Mouse (Mus musculus) kidney, postnatal 36 days (tissue): Measurements from ENCODE around the gene Ccdc124.
A peak's percentile ranks its signal among the peaks of the same experiment; 100 is the strongest.
"Not testable (repeated sequence)": the region's sequence is repeated elsewhere in the genome, so short reads cannot be mapped to it uniquely, and the experiment has no call there.

Source experiments
- DNase-seq, 2 experiments: peaks; one replicate each; pipeline ENCODE4 v3.0.0; 2021 to 2022; ENCODE audit warnings: mixed read lengths in 2 of 2

Gene Ccdc124

DNA sequence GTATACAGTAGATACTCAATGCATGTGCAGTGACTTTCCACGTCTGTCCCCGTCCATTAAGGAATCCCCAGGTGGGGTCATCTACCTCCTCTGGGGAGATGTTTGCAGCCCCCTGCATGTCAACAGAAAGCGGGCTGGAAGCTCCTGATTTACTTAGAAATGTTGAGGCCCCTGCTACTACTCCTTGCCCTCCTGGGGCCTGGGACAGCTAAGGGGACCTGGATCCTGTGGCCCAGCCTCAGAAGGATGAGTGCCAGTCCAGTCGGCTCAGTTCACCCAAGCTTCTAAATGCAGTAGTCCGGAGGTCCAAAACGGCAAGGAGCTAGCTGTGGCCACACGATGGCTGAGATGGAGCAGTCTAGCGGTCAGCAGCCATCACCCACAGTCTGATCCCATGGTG, 29.8 kb downstream of the Ccdc124 start:
- no peak for DNase-seq

DNA sequence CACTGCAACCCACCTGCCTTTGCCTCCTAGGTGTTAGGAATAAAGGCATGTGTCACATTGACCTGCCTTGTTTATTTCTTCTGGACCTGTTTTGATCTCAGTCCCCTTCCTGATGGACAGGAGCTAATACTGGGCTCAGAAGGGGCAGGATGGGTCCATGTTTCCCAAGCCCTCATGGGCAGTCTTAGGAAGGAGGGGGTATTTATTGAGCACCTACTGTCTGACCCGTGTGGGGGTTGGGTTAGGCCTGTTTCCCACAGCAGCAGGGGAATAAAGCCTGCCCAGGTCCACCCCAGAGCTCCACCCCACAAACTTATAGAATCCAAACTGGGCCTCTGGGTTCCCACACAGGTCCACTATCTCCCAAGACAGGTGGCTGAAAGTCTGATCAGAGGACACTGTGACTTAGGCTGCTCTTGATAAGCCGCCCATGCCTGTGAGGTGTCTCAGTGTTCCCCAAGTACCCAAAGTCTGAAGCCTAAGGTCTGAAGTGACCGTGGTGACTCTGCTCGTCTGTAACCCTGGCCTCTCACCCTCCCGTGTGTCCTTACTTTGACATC, 30.4 kb downstream of the Ccdc124 start:
- DNase-seq: no peak

DNA sequence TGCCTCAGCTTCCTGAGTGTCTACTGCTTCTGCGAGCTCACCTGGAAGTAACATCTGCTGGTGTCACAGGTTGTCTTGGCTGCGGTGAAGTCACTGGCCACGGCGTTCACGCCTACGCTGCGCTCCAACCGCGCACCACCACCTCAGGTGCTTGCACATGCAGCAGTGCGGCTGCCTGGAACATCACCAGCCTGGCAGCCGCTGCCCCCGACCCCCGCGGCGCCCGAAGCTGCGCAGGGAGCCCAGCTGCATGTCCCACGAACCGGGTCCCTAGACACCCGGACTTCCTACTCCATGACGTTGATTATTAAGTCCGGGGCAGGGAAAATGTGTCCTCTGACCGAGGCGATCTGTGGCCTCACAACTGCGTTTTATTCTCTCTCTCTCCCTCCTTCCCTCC, 31.3 kb downstream of the Ccdc124 start:
- no peak for DNase-seq

DNA sequence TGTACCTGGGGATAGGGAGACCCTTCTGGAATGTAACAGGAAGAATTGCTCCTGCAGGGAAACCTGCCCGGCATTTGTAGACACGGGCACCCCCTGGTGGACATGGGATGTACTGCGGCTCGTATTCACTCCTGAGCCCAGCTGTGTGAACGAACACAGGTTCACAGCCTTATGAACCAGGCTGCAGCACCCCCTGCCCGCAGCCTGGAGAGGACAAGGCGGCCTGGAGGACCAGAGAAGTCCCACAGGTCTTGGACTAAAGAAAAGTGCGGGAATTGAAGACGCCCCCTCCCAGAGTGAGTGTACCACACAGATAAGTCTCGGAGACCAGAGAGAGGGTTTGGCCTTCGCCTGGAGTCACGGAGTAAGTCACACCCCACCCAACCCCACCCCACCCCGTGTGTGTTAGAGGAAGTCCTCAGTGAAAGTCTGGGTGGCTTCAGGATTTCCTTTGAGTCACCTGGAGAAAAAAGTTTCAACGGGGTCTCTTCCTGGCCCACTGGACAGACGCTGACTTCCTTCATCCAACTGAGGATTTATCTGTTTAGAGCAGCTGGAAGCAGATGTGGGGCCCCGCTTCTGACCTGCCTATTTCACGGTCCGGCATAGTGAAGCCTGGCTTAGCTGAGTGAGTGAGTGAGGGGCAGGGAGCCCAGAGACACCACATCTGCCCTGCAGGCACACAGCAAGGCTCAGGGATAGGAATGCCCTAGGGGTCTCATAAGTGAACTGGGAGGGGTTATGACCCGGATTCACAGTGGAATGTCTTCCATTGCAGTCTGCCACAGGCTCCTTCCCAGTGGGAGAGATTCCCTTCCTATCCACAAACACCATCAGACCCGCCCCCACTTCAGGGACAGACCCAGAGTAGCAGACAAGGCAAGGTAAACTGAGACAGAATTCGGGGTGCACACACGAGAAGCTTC, 32.3 kb downstream of the Ccdc124 start:
- DNase-seq: peak; percentile 90 to 97

DNA sequence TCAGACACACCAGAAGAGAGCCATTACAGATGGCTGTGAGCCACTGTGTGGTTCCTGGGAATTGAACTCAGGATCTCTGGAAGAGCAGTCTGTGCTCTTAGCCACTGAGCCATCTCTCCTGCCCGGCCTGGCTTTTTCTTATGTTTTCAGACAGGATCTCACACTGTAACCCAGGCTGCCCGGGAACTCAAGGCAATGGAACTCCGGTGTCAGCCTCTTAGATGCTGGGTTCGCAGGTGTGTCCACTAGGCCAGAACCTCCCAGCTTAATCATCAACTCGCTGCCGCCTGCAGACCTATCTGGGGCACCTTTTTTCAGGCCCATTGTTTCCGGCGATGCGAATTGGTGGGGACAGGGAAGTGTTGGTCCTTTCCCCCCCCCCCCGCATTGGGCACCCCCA, 33.1 kb downstream of the Ccdc124 start:
- peak; percentile 83 for DNase-seq

DNA sequence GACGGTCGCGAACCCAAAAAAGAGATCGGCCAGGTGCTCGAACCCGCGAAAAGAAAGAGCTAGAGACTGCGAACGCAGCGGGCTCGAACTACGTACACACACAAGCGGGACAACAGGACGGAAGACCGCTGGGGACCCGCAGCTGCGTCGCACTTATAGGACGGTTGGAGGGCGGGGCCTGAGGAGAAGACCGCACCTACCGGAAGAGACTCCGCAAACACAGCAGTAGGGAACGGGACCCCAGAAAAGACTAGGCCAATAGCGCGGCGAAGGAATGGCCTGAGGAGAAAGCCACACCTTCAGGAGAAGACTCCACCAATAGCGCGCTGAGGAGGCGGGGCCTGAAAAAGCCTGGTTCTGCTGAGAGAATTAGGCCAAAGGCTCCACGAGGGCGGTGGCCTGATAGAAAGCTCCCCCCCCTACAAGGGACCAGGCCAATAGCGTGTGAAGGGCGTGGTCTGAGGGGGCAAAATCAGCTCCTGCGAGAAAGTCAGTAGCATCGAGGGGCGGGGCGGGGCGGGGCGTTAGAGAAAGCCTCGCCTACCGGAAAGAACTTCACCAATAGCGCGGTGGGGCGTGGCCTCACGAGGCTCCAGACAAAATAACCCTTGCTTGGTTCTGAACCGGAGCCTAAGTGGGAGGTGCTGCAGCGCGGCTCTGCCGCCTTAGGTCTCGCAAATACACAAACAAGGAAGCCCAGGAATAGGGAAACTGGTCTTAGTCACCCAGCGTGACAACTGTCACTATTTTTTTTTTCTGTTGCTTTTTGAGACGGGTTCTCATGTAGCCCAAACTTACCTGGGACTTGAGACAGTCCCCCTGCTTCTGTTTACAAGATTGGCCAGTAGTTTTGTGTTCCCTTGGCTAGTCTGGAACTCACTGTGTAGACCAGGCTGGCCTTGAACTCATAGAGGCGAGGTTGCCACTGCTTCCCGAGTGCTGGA, 34.1 kb downstream of the Ccdc124 start, which contains the start of gene Arrdc2:
Gene Arrdc2, minus strand, starts transcription at position 313 of the 944 bp plus-strand sequence.
- peak; percentile 99 to 100 for DNase-seq

DNA sequence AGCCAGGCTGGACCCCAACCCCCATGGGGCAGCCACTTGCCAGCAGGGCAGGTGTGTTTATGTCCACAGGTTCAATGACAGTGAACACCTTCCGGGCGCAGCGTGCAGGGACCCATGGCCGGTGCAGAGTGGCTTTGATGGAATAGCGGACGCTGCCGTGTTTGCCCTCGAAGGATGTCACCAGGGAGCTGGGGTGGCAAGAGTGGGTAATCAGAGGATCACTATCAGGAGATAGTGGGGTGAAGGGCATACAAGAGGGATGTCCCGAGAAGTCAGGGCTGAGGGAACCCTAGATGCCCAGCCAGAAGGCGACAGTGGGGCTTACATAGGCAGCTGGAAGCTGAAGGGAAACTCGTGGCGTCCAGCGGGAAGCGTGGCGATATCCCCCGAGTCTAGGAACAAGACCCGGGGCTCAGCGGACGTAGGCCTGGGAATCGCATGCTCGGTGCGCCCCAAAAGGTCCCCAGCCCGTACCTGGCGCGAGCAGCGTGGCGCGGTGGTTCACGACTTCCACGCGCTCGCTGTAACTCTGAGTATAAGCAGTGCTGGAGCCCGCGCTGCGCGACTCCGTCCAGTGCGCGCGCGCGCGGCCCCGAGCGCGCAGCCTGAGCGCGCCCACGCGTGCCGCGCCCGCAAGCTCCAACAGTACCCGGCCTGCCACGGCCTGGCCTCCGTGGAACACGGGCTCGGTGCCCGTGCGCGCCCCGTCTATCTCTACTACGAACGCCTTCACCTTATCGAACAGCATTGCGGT, 34.9 kb downstream of the Ccdc124 start:
- peak in 1 of 2 experiments; percentile 40 for DNase-seq

DNA sequence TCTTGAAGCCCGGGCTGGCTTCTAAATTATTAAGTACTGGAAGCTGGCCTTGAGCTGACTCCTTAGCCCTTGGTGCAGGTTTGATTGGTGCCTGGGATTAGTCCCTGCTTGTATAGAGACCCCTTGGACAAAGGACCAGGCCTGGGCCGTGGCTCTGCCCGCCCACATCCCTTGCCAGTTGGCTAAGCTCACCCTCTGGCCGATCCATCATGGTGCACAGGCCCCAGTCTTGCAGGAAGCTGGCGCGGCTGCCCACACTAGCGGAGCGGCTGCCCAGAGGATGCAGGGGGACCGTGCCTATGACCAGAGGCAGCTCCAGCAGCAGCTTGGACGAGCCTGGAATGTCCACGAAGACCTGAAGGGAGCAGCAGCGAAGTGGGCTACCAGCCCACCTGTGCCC, 37.1 kb downstream of the Ccdc124 start:
- no peak for DNase-seq

DNA sequence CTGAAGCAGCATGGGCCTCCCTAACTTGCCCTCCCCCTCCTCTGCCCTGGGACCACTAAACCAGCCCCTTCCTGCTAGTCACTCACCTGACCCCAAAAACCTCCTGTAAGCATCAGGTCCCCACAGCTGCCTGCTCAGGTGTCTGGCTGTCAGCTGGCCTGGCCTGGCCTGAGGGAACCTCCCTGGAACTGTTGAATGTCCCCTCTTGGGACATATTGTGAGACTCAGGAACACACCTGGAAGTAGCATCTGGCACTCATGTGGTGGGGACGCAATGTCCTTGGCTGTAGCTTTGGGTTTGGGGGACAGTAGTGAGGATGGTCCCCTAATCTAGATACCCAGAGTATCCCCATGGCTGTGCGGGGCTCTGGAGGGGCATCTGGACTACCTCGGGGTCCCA, 39.7 kb downstream of the Ccdc124 start:
- DNase-seq: no peak

DNA sequence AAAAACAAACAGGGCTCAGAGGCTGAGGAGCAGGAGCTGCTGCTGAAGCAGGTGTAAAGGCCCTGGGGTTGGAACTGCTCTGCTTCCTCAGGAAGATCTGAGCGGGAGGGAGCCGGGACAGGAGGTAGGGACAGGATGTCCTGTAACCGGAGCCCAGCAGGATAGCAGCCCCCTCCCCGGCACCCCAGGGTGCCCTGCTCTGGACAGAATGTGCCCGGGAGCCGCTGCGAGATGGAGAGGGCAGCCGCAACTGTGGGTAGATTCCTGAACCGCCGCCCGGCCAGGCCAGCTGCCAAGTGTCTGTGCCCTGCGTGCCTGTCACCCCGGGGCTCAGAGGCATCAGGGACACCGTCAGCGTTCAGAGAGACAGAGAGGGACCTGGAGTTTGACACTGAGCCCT, 40.2 kb downstream of the Ccdc124 start:
- peak; percentile 78 to 86 for DNase-seq

DNA sequence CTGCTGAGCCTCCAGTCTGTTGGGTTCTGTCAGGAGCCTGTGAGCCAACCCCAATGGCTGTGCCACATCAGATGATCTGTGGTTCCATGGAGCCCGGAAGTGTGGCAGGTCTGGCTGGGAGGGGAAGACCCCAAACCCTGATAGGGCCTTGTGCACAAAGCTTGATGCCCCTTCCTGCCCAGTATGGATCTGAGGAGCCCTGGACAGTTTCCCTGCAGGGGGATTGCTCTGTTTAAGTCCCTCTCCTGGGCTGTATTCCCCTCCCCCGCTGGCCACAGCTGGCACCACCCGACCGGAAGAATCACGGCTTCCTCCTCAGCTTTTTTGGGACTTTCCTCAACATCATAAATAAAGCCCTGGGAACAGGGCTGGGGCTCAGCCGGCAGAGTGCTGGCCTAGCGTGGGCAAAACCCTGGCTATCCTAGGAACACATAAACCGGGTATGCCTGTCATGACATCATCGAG, 40.7 kb downstream of the Ccdc124 start:
- peak; percentile 53 to 69 for DNase-seq

DNA sequence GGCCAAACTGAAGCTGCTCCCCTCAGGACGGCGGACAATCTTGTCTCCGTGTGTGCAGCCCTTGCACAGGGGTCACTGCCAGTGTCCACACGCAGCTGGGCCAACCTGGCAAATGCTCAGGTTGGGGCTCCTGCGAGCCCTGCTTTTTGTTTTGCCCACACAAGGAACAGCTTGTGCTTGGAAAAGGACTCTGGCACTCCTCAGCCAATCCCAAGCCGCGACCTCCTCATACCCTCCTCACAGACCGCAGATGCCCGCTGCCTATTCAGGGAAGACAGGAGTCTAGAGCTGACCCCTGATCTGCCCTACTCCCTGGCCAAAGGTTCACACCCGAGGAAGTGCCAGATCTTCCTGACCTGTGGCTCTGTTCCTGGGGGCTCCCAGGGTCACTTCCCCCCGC, 41.4 kb downstream of the Ccdc124 start:
- peak; percentile 27 to 37 for DNase-seq

DNA sequence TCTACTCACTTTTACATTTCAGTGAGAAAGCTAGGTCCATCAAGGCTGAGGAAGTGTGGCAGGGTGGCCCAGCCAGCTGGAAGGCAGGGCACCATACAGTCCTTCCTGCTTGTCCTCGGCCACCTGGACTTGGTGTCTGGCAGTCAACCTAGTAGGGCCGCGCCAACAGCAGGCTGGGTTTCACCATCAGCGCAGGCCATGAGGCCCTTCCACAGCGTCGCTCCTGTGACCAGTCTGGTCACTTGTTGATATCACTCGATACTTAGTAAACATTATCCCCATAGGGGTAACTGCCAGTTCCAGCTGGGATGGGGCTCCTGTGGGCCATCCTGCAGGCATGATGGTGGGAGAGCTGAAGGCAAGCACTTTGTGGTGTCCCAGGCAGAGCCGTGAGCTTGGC, 42.2 kb downstream of the Ccdc124 start:
- DNase-seq: no peak

DNA sequence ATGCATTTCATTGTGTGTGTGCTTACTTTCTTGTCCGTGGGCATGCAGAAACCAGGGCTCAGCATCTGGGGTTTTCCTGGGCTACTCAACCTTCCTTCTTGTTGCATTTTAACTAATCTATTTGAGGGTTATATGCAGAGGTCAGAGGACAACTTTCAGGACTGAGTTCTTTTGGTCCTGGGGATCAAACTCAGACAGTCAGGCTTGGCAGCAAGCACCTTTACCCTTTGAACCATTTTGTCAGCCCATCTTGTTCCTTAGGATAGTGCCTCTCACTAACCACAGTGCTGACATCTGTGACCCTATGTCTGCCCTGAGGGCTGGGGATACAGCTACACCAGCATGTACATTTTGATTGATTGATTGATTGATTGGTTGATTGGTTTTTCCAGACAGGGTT, 45.9 kb downstream of the Ccdc124 start:
- no peak for DNase-seq

DNA sequence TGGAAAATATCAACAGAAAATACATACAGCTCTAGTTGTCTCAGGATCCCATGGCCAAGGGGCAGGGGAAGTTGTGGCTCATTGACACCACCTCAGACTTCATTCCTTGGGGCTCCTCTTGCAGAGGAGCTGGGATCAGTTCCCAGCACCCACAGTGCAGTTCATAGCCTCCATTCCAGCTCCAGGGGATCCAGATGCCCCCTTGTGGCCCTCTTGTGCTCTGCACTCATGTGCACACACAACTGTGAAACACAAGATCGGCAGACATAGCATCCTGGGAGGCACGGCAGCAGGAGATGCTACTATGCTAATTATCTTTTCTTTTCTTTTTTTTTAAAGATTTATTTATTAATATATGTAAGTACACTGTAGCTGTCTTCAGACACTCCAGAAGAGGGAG, 46.7 kb downstream of the Ccdc124 start:
- DNase-seq: no peak

DNA sequence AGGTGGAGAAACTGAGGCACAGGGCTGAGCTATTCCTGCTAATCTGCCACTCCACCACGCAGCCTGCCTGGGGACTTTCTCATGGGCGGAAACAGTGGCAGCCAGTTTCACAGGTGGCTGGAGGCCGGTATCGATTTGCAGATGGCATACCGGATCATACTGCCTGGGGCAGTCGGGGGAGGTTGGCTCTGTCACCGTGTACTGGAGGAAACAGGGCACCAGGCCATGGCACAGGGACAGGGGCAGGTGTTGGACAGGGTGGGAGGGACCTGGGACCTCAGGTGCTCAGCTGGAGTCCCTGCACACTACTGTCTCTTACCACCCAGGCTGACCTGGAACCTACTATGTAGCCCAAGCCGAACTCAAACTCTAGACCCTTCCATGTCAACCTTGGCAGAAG, 47.9 kb downstream of the Ccdc124 start:
- no peak for DNase-seq

DNA sequence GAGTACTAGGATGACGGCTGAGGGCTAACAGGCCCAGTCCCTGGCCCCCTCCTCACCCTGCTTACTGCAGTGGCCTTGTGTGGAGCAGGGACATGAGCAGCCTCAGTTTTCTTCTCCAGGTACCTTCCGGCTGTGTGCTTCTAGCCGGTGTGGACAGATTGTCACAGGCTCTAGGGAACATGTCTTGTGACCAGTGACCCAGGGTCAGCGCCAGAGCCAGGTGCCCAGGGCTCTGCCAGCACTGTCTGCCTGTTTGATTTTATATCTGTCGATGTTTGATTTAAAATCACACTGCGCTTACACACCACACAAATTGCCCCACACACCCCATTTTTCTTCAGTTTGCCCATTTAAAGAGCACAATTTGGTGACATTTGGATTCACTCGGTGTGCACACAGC, 49.9 kb downstream of the Ccdc124 start:
- DNase-seq: no peak

DNA sequence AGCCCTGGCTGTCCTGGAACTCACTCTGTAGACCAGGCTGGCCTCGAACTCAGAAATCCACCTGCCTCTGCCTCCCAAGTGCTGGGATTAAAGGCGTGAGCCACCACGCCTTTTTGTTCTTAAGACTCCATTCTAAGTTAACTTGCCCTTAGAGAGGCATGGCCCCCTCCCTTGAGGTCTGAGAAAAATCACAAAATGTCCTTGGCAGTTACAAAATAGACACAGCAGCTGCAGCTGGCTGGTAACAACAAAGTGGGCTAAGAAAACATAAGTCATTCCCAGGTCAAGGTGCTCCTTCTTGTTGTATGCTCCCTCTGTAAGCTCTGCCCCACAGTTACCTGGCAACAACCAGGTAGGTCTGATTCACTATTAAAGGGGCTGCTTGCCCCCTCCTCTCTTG, 51.1 kb downstream of the Ccdc124 start:
- not testable (repeated sequence) for DNase-seq

DNA sequence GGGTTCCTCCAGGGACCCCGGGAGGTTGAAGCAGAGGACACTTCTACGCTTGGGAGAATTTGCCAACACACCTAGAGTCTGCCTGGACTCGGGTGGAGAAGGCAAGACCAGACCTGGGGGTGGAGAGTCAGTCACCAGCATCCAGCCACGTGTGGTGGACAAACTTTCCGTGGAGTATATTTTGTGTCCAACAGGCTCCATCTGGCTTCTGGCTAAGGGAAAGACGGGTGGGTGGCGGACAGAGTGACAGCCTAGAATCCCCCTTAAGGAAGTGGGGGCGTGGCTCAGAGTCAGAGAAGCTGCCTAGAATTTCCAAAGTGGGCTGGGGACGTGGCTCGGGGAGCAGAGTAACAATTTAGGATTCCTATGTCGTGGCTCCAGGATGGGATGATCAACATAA, 51.7 kb downstream of the Ccdc124 start:
- no peak for DNase-seq

DNA sequence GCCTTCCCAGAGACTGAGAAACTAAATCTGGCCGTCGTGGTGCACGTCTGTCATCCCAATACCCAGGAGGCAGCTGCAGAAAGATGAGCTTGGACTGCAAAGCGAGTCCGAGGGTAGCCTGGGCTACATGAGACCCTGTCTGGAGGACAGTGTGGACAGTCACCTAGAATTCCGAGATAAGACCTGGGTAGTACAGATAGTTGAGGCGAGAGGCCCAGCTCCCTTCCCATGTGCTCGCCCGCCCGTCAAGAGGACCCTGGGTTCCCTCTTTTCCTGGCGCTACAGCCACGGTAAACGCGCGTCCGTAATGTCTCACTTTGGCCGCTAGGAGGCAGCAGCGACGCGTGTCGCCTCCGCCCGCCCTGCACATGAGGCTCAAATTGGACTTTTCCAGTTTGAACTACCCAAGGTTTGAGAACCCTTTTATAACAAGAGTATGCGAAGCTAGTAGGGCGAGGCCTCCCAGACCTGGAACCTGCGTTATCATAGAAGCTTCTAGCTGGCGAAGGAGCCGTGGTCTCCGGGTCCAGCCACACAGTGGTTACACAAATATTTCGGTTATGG, 52.3 kb downstream of the Ccdc124 start:
- DNase-seq: peak; percentile 71 to 87

DNA sequence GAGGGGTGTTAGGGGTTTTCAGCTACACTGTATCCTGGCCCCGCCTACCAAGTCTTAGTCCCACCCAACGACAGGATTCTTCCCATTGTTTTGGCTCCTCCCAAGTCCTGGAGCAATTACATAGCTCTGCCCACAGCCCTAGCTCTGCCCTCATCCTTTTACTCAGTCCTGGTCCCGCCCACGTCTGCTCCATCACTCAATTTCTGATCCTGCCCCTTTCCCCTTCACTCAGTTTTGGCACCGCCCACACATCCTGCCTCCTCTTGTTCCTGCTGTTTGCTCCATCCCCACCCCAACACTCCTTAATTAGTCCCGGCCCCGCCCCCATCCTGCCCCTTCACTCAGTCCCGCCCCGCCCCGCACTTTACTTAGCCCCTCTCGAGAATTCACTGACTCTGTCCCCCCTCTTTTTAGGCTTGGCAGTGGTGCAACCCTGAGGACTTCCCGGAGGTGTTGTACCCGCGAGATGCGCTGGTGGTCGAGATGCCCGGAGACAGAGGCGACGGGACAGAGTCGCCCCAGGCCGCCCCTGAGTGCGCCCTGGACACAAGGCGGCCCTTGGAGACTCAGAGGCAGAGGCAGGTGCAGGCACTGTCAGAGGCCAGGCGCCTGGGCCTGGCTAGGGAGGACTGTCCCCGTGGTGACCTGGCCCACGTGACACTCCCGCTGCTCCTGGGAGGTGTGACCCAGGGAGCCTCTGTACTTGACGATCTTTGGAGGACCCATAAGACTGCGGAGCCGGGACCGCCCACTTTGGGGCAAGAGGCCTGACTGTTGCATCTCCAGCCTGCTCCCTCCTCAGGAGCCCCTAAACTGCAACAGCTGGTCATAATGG, 53.4 kb downstream of the Ccdc124 start:
- DNase-seq: peak; percentile 84 to 85
